Mouse (Mus musculus) T-helper 1 cell (primary cell): Measurements from ENCODE around the gene Padi2.

Experiments used
- in situ Hi-C: fragments of 300-600 bp; cut with MboI, MseI; formaldehyde crosslinking; loops from one replicate; pipeline ENCODE4 v1.15.1; 2025; ENCODE audit warnings: high pct_unique_total_duplicates

The Padi2 gene

GRCm38 (mm10) chr4:140881026-140881670 is 25.0 kb upstream of the Padi2 start:
- in situ Hi-C loops: no loop called here

GRCm38 (mm10) chr4:140881771-140882170 is 24.4 kb upstream of the Padi2 start:
- in situ Hi-C loops: no loop called here

- in situ Hi-C loops: no loop called here
These were observed 23.8 kb upstream of the Padi2 start for GRCm38 (mm10) chr4:140882365-140882764.

GRCm38 (mm10) chr4:140882981-140883380 is 23.2 kb upstream of the Padi2 start:
- in situ Hi-C loops: no loop called here

GRCm38 (mm10) chr4:140883852-140884251 is 22.3 kb upstream of the Padi2 start:
- in situ Hi-C loops: no loop called here

GRCm38 (mm10) chr4:140891525-140892162 is 14.5 kb upstream of the Padi2 start:
- in situ Hi-C loops: no loop called here

- in situ Hi-C loops: no loop called here
These were observed 14.0 kb upstream of the Padi2 start for GRCm38 (mm10) chr4:140892163-140892530.

GRCm38 (mm10) chr4:140904776-140905425 is 1.2 kb upstream of the Padi2 start:
- in situ Hi-C loops: loop anchor here (5.0 kb wide), 1 partner anchor 52 kb away; no protein-coding TSS in a partner anchor

GRCm38 (mm10) chr4:140905426-140905871 is 695 bp upstream of the Padi2 start:
- in situ Hi-C loops: loop anchor here (5.0 kb wide), 1 partner anchor 52 kb away; no protein-coding TSS in a partner anchor

GRCm38 (mm10) chr4:140906827-140907280 is 710 bp downstream of the Padi2 start:
- in situ Hi-C loops: loop anchor here (5.0 kb wide), 1 partner anchor 50 kb away; no protein-coding TSS in a partner anchor

GRCm38 (mm10) chr4:140907306-140908024 is 1.3 kb downstream of the Padi2 start:
- in situ Hi-C loops: loop anchor here (5.0 kb wide), 1 partner anchor 50 kb away; no protein-coding TSS in a partner anchor

- in situ Hi-C loops: loop anchor here (5.0 kb wide), 1 partner anchor 49 kb away; no protein-coding TSS in a partner anchor
These were observed 2.5 kb downstream of the Padi2 start for GRCm38 (mm10) chr4:140908627-140909026.

GRCm38 (mm10) chr4:140909536-140909935 is 3.4 kb downstream of the Padi2 start:
- in situ Hi-C loops: loop anchor here (5.0 kb wide), 1 partner anchor 48 kb away; no protein-coding TSS in a partner anchor

GRCm38 (mm10) chr4:140910661-140911310 is 4.6 kb downstream of the Padi2 start:
- in situ Hi-C loops: no loop called here

- in situ Hi-C loops: no loop called here
These were observed 5.3 kb downstream of the Padi2 start for GRCm38 (mm10) chr4:140911416-140911815.

- in situ Hi-C loops: no loop called here
These were observed 6.2 kb downstream of the Padi2 start for GRCm38 (mm10) chr4:140912271-140912833.

GRCm38 (mm10) chr4:140913565-140913964 is 7.4 kb downstream of the Padi2 start:
- in situ Hi-C loops: no loop called here

GRCm38 (mm10) chr4:140914731-140915131 is 8.6 kb downstream of the Padi2 start:
- in situ Hi-C loops: no loop called here

GRCm38 (mm10) chr4:140915235-140915634 is 9.1 kb downstream of the Padi2 start:
- in situ Hi-C loops: no loop called here

- in situ Hi-C loops: no loop called here
These were observed 10.2 kb downstream of the Padi2 start for GRCm38 (mm10) chr4:140916296-140916695.

GRCm38 (mm10) chr4:140917451-140917850 is 11.3 kb downstream of the Padi2 start:
- in situ Hi-C loops: no loop called here
